Mouse (Mus musculus): ENCODE results near the gene Abcb10. TPM values are rescaled to one million over a fixed set of nuclear protein-coding genes. Genes with fewer than 3 reads are reported as not detected.

Abcb10 gene
- polyA plus RNA-seq (2012; ENCODE audit: low replicate concordance), result 5.8 and 16.9 TPM in 2 replicates

DNA sequence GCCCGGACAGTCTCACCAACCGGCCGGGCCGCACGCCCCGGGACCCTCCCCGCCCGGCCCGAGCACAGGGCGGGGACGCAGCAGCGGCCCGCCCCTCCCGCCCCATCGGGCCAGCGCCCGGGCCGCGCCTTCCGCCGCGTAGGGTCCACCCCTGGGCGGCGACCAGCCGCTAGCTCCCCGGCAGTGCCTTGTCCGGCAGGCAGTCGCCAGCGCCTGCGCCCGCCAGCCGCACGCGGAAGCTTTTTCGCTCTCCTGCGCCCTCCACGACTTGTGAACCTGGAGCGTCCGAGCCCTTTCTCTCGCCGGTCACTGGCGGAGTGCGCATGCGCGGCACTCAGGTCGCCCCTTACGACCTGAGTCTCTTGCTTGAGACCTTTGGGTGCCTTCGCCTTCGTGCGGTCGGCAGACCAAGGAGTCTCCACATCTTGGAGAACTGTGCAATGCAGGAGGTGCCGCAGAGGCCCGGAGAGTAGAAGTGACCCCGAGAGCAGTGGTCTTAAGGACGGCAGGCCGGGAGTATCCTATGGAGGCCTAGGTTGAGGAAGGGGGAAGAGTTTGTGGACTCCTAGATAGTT lies at the start of gene Abcb10:
Gene Abcb10 (minus strand): TSS at position 297 of the 575 bp plus-strand sequence.

DNA sequence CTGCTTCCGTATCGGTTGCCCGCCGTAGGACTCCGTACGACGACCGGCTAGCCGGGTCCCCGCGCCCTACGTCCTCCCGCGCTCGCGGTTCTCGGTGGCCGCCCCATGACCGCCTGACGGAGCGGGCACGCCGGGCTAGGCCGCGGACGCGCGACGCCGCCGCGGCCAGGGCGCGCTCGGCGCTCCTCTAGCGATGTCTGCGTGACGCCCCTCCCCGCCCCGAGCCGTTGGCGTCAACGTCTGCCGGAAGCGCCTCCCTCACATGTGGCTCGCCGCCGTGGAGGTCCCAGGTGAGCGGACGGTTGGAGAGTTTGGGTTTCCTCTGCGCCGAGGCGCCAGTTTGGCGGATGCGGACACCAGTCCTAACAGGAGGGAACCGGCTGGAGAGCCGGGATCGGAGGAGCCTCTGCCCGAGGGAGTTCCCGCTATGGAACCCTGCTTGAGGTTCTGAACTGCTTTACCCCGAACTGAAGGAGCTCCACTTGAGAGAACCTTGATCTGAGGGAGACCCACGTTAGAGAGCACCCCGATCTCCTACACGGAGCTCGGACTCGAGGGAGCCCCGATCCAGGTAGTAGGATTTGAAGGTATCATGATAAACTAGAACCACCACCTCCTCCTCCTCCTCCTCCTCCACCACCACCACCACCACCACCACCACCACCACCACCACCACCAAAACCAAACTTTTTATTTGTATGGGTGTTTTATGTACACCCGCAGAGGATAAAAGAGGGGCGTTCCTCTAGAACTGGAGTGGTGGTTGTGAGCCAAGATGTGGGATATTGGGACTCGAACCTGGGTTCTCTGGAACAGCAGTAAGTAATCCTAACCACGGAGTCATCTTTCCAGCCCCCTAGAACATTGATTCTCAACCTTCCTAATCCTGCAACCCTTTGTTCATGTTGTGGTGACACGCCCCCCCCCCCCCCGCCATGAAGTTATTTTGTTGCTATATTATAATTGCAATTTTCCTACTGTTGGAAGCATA lies 38.6 kb upstream of the Abcb10 start, which contains the start of the genes Taf5l and Urb2:
Gene Taf5l (minus strand): TSS at position 161 of the 991 bp plus-strand sequence.
Gene Urb2 (plus strand): TSS at position 272 of the 991 bp plus-strand sequence.

DNA sequence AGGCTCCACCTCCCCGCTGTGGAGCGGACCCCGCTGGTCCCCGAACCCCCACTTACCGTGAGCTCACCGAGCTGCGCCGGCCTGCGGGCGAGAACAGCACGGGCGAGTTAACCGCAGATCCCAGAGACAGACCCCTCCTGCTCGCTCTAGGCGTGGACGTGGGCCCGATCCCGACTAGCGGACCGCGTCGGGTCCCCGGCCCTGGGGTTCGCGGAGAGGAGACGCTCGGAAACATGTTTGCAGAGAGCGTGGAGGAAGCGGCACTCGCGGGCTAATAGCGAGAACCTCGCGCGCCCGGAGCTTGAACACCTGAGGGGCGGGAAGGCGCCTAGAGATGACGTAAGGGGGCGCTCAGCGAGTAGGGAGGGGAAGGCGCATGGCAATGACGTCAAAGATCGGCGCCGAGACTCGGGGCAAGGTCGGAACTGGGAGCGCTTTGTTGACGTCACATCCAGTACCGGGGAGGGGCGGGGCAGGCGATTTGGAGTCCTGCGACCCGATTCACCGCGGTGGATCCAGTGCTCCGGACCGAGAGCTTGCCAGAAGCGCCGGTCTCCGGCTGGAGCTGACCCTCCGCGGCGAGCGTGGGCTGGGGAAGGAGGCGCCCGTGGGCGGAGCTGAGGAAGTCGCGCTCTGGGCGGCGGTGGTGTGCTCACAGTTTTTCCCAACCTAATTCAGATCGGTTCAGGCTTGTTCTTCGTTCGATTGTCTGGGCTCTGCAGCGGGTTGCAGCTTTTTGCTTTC lies 33.8 kb downstream of the Abcb10 start, which contains the start of gene Nup133:
Gene Nup133 (minus strand): TSS at position 324 of the 744 bp plus-strand sequence.

Other genes with a start within 250 kb of the Abcb10 start
- 2.0 and 2.9 TPM in 2 replicates for gene Rab4a, start 177.1 kb downstream of the Abcb10 start, polyA plus RNA-seq (2012; ENCODE audit: low replicate concordance)
- gene Ccsap, start 122.9 kb downstream of the Abcb10 start, polyA plus RNA-seq (2012; ENCODE audit: low replicate concordance), result 3.1 and 7.1 TPM in 2 replicates
- gene Acta1, start 88.4 kb downstream of the Abcb10 start, polyA plus RNA-seq (2012; ENCODE audit: low replicate concordance), result not detected in 2 replicates
- gene Nup133, start 33.9 kb downstream of the Abcb10 start, polyA plus RNA-seq (2012; ENCODE audit: low replicate concordance), result 8.1 and 20.0 TPM in 2 replicates
- 15.7 and 25.6 TPM in 2 replicates for gene Taf5l, start 38.3 kb upstream of the Abcb10 start, polyA plus RNA-seq (2012; ENCODE audit: low replicate concordance)
- 1.4 and 2.8 TPM in 2 replicates for gene Urb2, start 38.4 kb upstream of the Abcb10 start, polyA plus RNA-seq (2012; ENCODE audit: low replicate concordance)
- 27.8 and 57.8 TPM in 2 replicates for gene Galnt2, start 248.3 kb upstream of the Abcb10 start, polyA plus RNA-seq (2012; ENCODE audit: low replicate concordance)

All from hematopoietic multipotent progenitor cell, adult 10-12 weeks (in vitro differentiated cells).